Mouse (Mus musculus) kidney, embryonic 15.5 days (tissue): ENCODE measurements around the gene 3110040M04Rik. TPM values are rescaled to one million over a fixed set of nuclear protein-coding genes. Genes with fewer than 3 reads are reported as not detected.
"Not testable (repeated sequence)": the region's sequence is repeated elsewhere in the genome, so short reads cannot be mapped to it uniquely, and the experiment has no call there.

Experiments used
- ATAC-seq: fragments of 200-750 bp; cut with Nextera tagmentation; replicated peaks from 2 replicates; pipeline ENCODE4 v1.8.0; 2017; ENCODE audit warnings: moderate TSS enrichment; ENCODE audit not compliant: low FRiP score
- H3K27ac ChIP-seq: fragments of 300-500 bp; sonication (generic); 2 replicates; pipeline ENCODE4 v1.5.1; 2015; ENCODE audit warnings: mild to moderate bottlenecking, inconsistent platforms
- H3K27me3 ChIP-seq: fragments of 300-500 bp; sonication (generic); 2 replicates; pipeline ENCODE4 v1.6.1; 2015; ENCODE audit warnings: inconsistent platforms
- H3K36me3 ChIP-seq: fragments of 300-500 bp; sonication (generic); 2 replicates; pipeline ENCODE4 v1.6.1; 2015; ENCODE audit warnings: inconsistent platforms
- H3K4me1 ChIP-seq: fragments of 300-500 bp; sonication (generic); 2 replicates; pipeline ENCODE4 v1.6.1; 2015; ENCODE audit warnings: inconsistent platforms
- H3K4me2 ChIP-seq: fragments of 300-500 bp; sonication (generic); 2 replicates; pipeline ENCODE4 v1.6.1; 2015; ENCODE audit warnings: moderate library complexity, mild to moderate bottlenecking, inconsistent platforms
- H3K4me3 ChIP-seq: fragments of 300-500 bp; sonication (generic); replicated peaks from 2 replicates; pipeline ENCODE4 v1.5.1; 2015; ENCODE audit warnings: mild to moderate bottlenecking, inconsistent platforms
- H3K9ac ChIP-seq: fragments of 300-500 bp; sonication (generic); 2 replicates; pipeline ENCODE4 v1.6.1; 2015; ENCODE audit warnings: mild to moderate bottlenecking, inconsistent platforms
- H3K9me3 ChIP-seq: fragments of 300-500 bp; sonication (generic); replicated peaks from 2 replicates; pipeline ENCODE4 v1.6.1; 2016; ENCODE audit warnings: inconsistent platforms
- WGBS: fragments of 180-500 bp; shearing (Covaris S2); methylation state at CpG from one replicate; pipeline ENCODE4 v1.1.7; 2015; ENCODE audit warnings: mixed read lengths; 5-methylcytosine and 5-hydroxymethylcytosine counted together
- polyA plus RNA-seq: library from polyadenylated mRNA; unstranded; fragments of >200 nt; fragmentation: Nextera tagmentation; extraction: Ambion mirVana; gene quantifications from 2 replicates; pipeline ENCODE4 v1.2.1, GENCODE M21; 2015

3110040M04Rik gene
- polyA plus RNA-seq, 1 experiment from 2014 or later = 0.55 TPM

DNA sequence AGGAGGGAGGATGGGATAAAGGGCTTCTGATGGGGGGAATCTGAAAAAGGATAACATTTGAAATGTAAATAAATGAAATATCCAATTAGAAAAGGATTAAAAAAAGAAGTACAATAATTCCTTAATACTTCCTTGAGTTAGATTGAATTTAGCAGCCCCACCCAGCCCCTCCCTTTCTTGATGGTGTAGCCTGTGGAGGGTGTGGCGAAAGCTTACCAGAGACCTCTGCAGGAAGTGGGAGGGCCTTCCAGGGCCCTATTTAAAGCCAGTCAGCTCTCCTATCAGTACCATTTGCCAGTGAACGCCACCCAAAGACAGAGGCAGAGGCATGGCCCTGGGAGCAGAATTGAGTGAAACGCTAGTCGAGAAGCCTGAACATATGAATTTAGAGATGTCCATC lies 5.8 kb upstream of the 3110040M04Rik start, which contains the start of gene Gm47995:
Gm47995 (plus strand) TSS at position 329 of the 400 bp plus-strand sequence.
- H3K9me3 ChIP-seq, H3K27me3 ChIP-seq, H3K36me3 ChIP-seq, H3K4me3 ChIP-seq, H3K9ac ChIP-seq, H3K4me2 ChIP-seq, H3K27ac ChIP-seq, ATAC-seq, H3K4me1 ChIP-seq: not testable (repeated sequence)
- WGBS = 82% methylated on average over 3 of the region's 4 CpGs

- 0 out of 2 replicates have a peak, but pooled peaks have one; percentile 36 for ATAC-seq
- not testable (repeated sequence) for H3K27ac ChIP-seq, H3K36me3 ChIP-seq, H3K9ac ChIP-seq, H3K4me1 ChIP-seq, H3K4me3 ChIP-seq, H3K9me3 ChIP-seq, H3K4me2 ChIP-seq, H3K27me3 ChIP-seq
Measured at GRCm38 (mm10) chr1:151200620-151201019, 3.3 kb upstream of the 3110040M04Rik start.

GRCm38 (mm10) chr1:151202771-151203170 lies 1.1 kb upstream of the 3110040M04Rik start:
- ATAC-seq = peak; percentile 78; the same call in 1 of the 2 replicates
- H3K9ac ChIP-seq, H3K36me3 ChIP-seq, H3K4me3 ChIP-seq, H3K27ac ChIP-seq, H3K4me1 ChIP-seq, H3K9me3 ChIP-seq, H3K27me3 ChIP-seq, H3K4me2 ChIP-seq: not testable (repeated sequence)
- 55% methylated on average over 4 of the region's 5 CpGs for WGBS

- not testable (repeated sequence) for H3K9me3 ChIP-seq, H3K9ac ChIP-seq, H3K36me3 ChIP-seq, H3K4me2 ChIP-seq, H3K4me3 ChIP-seq, H3K4me1 ChIP-seq, H3K27me3 ChIP-seq, H3K27ac ChIP-seq
- peak; percentile 43 for ATAC-seq
- WGBS = 56% methylated on average over 4 of the region's 5 CpGs
Measured at GRCm38 (mm10) chr1:151208493-151208892, 4.6 kb downstream of the 3110040M04Rik start.

GRCm38 (mm10) chr1:151208944-151209343 lies 5.0 kb downstream of the 3110040M04Rik start:
- not testable (repeated sequence) for H3K9me3 ChIP-seq, H3K36me3 ChIP-seq, H3K27ac ChIP-seq, H3K27me3 ChIP-seq, H3K4me3 ChIP-seq, H3K9ac ChIP-seq, H3K4me1 ChIP-seq, H3K4me2 ChIP-seq, ATAC-seq

DNA sequence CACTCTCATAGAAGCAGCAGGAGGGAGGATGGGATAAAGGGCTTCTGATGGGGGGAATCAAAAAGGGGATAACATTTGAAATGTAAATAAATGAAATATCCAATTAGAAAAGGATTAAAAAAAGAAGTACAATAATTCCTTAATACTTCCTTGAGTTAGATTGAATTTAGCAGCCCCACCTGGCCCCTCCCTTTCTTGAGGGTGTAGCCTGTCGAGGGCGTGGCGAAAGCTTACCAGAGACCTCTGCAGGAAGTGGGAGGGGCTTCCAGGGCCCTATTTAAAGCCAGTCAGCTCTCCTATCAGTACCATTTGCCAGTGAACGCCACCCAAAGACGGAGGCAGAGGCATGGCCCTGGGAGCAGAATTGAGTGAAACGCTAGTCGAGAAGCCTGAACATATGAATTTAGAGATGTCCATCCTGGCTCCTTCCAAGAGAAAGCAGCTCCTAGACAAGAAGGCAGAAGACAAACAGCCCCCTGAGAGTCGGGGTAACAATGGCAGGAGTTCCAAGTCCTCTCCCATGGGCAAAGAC lies 6.0 kb downstream of the 3110040M04Rik start, which contains the start of gene Gm47996:
Gm47996 (plus strand) TSS at position 308 of the 532 bp plus-strand sequence.
- H3K4me1 ChIP-seq = peaks cover 11% of the 10 kb centered on the region
- not testable (repeated sequence) for H3K4me2 ChIP-seq, H3K9me3 ChIP-seq, ATAC-seq, H3K27ac ChIP-seq, H3K9ac ChIP-seq, H3K4me3 ChIP-seq, H3K36me3 ChIP-seq, H3K27me3 ChIP-seq
- 94% methylated on average over 5 of the region's 8 CpGs for WGBS

- not testable (repeated sequence) for H3K36me3 ChIP-seq, H3K27me3 ChIP-seq, H3K4me3 ChIP-seq, ATAC-seq, H3K4me2 ChIP-seq, H3K9ac ChIP-seq, H3K27ac ChIP-seq, H3K9me3 ChIP-seq
- peaks cover 25% of the 10 kb centered on the region for H3K4me1 ChIP-seq
- WGBS = 88% methylated on average over 5 of the region's 5 CpGs
Measured at GRCm38 (mm10) chr1:151211666-151212065, 7.7 kb downstream of the 3110040M04Rik start.

- Histone ChIP-seq H3K36me3 (no peaks in the 10 kb centered on the region), H3K9ac (no peak overlapping the region), H3K9me3 (no peaks in the 10 kb centered on the region), H3K27ac (peak overlapping the region; percentile 7; the same call in 1 of the 2 replicates), H3K4me3 (no peak overlapping the region), H3K4me2 (no peak overlapping the region), H3K27me3 (no peaks in the 10 kb centered on the region), H3K4me1 (peaks cover 36% of the 10 kb centered on the region)
- ATAC-seq = no peak
- WGBS = 54% methylated on average over 2 of the region's 2 CpGs
Measured at GRCm38 (mm10) chr1:151214862-151215261, 10.9 kb downstream of the 3110040M04Rik start.

DNA sequence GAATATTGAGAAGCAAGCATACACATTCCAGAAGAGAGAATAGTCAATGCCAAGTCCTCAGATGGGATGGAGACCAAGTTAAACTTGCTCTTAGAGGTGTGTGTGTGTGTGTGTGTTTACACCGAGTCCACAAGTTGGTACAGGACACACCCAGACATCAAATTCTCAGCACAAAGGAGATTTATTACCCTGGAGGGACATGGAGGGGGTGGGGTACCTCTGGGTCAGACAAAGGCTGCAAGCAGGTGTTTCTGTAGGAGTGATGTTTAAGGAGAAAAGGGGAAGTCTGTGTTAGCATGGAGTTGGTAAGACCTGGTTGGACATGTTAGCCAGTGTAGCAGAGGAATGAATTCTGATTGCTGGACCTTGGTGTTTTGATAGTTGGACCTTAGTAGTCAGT lies 12.1 kb downstream of the 3110040M04Rik start:
- Histone ChIP-seq H3K27ac (peak overlapping the region; percentile 89), H3K9me3 (no peaks in the 10 kb centered on the region), H3K4me3 (no peak overlapping the region), H3K4me2 (no peak overlapping the region), H3K4me1 (peaks cover 36% of the 10 kb centered on the region), H3K36me3 (no peaks in the 10 kb centered on the region), H3K9ac (no peak overlapping the region), H3K27me3 (no peaks in the 10 kb centered on the region)
- peak; percentile 50 for ATAC-seq
- 24% methylated on average over 1 of the region's 1 CpGs for WGBS

DNA sequence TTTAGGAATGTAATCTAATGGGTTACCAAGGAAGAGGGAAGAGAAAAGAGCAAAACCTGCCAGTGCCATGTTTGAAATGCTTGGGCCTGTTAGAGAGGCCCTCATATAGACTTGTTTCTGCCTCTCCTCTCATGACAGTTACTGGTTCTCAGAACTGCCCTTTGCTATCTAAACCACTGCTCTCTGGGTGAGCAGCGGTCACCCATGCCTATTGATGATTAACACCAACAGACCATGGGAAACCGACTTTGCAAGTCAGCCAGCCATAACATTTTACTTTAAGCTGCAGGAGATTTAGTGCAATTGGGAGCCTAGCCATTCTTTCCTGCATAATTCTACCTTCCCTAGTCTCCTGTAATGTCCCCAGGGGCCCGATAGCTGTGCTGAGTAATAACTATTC lies 12.5 kb downstream of the 3110040M04Rik start:
- Histone ChIP-seq H3K4me1 (peaks cover 36% of the 10 kb centered on the region), H3K4me3 (no peak overlapping the region), H3K9ac (no peak overlapping the region), H3K27me3 (no peaks in the 10 kb centered on the region), H3K36me3 (no peaks in the 10 kb centered on the region), H3K4me2 (no peak overlapping the region), H3K9me3 (no peaks in the 10 kb centered on the region), H3K27ac (peak overlapping the region; percentile 89)
- WGBS = 35% methylated on average over 3 of the region's 3 CpGs
- ATAC-seq = peak; percentile 93

DNA sequence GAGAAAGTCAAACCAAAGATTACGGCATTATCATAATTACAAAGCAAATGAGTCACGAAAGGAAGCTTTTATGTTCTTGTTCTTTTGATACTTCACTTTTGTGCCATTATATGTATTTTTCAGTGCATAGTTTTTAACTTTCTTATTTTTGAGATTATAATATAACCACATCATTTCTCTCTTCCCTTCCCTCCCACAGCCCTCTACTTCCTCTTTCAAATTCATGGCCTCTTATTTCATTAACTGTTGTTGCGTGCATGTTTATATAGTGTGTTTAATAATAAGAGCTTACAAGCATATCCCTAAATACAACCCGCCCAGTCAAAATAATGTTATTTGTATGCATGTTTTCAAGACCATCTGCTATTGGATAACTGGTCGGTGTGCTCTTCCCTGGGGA lies 15.1 kb downstream of the 3110040M04Rik start:
- H3K4me2 ChIP-seq = no peak overlapping the region
- H3K4me3 ChIP-seq = no peak overlapping the region
- H3K36me3 ChIP-seq = no peaks in the 10 kb centered on the region
- H3K9ac ChIP-seq = no peak overlapping the region
- no peaks in the 10 kb centered on the region for H3K27me3 ChIP-seq
- 94% methylated on average over 5 of the region's 5 CpGs for WGBS
- H3K4me1 ChIP-seq = peaks cover 33% of the 10 kb centered on the region
- H3K27ac ChIP-seq = no peak overlapping the region
- no peak for ATAC-seq
- no peaks in the 10 kb centered on the region for H3K9me3 ChIP-seq

- H3K36me3 ChIP-seq = no peaks in the 10 kb centered on the region
- no peak for ATAC-seq
Measured at GRCm38 (mm10) chr1:151220098-151220497, 16.2 kb downstream of the 3110040M04Rik start.

More at GRCm38 (mm10) chr1:151220098-151220497, 16.2 kb downstream of the 3110040M04Rik start:
- Histone ChIP-seq H3K4me2 (no peak overlapping the region), H3K4me1 (peaks cover 24% of the 10 kb centered on the region), H3K9ac (no peak overlapping the region), H3K9me3 (no peaks in the 10 kb centered on the region), H3K27me3 (no peaks in the 10 kb centered on the region), H3K4me3 (no peak overlapping the region), H3K27ac (no peak overlapping the region)
- WGBS = 79% methylated on average over 7 of the region's 7 CpGs
